Mouse (Mus musculus): ENCODE measurements at regions not wholly inside any gene's neighbourhood (a gene's known extent, or its start where the extent isn't known, plus 50 kb on each side); places are given as distances from the start of the nearest gene placed in this dataset.

GRCm38 (mm10) chr5:126034846-126035245 is 503.3 kb downstream of the Tmem132b start:
- H3K4me2 ChIP-seq: no peak overlapping the region
- no peak overlapping the region for H3K27ac ChIP-seq
- H3K4me3 ChIP-seq: no peak overlapping the region
- no peak for ATAC-seq (ENCODE audit: insufficient number of reproducible peaks, low FRiP score, low TSS enrichment, low read depth)
- H3K4me1 ChIP-seq: no peaks in the 10 kb centered on the region
- H3K36me3 ChIP-seq: no peaks in the 10 kb centered on the region
- H3K9me3 ChIP-seq: no peaks in the 10 kb centered on the region
- 83% methylated on average over 1 of the region's 1 CpGs for WGBS
- no peak overlapping the region for H3K9ac ChIP-seq
- H3K27me3 ChIP-seq: no peaks in the 10 kb centered on the region

- Histone ChIP-seq H3K27me3 (no peaks in the 10 kb centered on the region), H3K9me3 (no peaks in the 10 kb centered on the region), H3K36me3 (no peaks in the 10 kb centered on the region), H3K4me1 (no peaks in the 10 kb centered on the region), H3K4me3 (no peak overlapping the region), H3K4me2 (no peak overlapping the region), H3K9ac (no peak overlapping the region), H3K27ac (no peak overlapping the region)
- no peak for ATAC-seq (ENCODE audit: insufficient number of reproducible peaks, low FRiP score, low TSS enrichment, low read depth)
- WGBS: 27% methylated on average over 1 of the region's 1 CpGs
Observed at GRCm38 (mm10) chr5:126036686-126037085, 505.1 kb downstream of the Tmem132b start.

- no peak for ATAC-seq (ENCODE audit: insufficient number of reproducible peaks, low FRiP score, low TSS enrichment, low read depth)
- Histone ChIP-seq H3K27ac (no peak overlapping the region), H3K27me3 (no peaks in the 10 kb centered on the region), H3K4me1 (no peaks in the 10 kb centered on the region), H3K4me2 (no peak overlapping the region), H3K9ac (no peak overlapping the region), H3K9me3 (no peaks in the 10 kb centered on the region), H3K4me3 (no peak overlapping the region), H3K36me3 (no peaks in the 10 kb centered on the region)
- 77% methylated on average over 3 of the region's 3 CpGs for WGBS
Observed at GRCm38 (mm10) chr5:126045761-126046160, 514.2 kb downstream of the Tmem132b start.

- Histone ChIP-seq H3K4me3 (no peak overlapping the region), H3K27me3 (no peaks in the 10 kb centered on the region), H3K36me3 (no peaks in the 10 kb centered on the region), H3K9ac (no peak overlapping the region), H3K9me3 (0 out of 2 replicates have a peak, but pooled peaks cover 5% of the 10 kb centered on the region), H3K4me2 (no peak overlapping the region), H3K27ac (no peak overlapping the region), H3K4me1 (no peaks in the 10 kb centered on the region)
- no peak for ATAC-seq (ENCODE audit: insufficient number of reproducible peaks, low FRiP score, low TSS enrichment, low read depth)
Observed at GRCm38 (mm10) chr5:126063644-126064043, 532.1 kb downstream of the Tmem132b start.

- Histone ChIP-seq H3K4me1 (no peaks in the 10 kb centered on the region), H3K9ac (no peak overlapping the region), H3K9me3 (no peaks in the 10 kb centered on the region), H3K27ac (no peak overlapping the region), H3K36me3 (no peaks in the 10 kb centered on the region), H3K4me3 (no peak overlapping the region), H3K4me2 (no peak overlapping the region), H3K27me3 (no peaks in the 10 kb centered on the region)
- ATAC-seq (ENCODE audit: insufficient number of reproducible peaks, low FRiP score, low TSS enrichment, low read depth): no peak
- 43% methylated on average over 7 of the region's 7 CpGs for WGBS
Observed at GRCm38 (mm10) chr5:126079281-126079838, 547.8 kb downstream of the Tmem132b start.

GRCm38 (mm10) chr5:126088251-126088914 is 556.8 kb downstream of the Tmem132b start:
- ATAC-seq (ENCODE audit: insufficient number of reproducible peaks, low FRiP score, low TSS enrichment, low read depth): no peak
- 73% methylated on average over 4 of the region's 4 CpGs for WGBS
- H3K4me1 ChIP-seq: no peaks in the 10 kb centered on the region
- no peak overlapping the region for H3K4me3 ChIP-seq
- H3K27ac ChIP-seq: no peak overlapping the region
- no peaks in the 10 kb centered on the region for H3K9me3 ChIP-seq
- H3K36me3 ChIP-seq: no peaks in the 10 kb centered on the region
- H3K9ac ChIP-seq: no peak overlapping the region
- H3K4me2 ChIP-seq: no peak overlapping the region
- no peaks in the 10 kb centered on the region for H3K27me3 ChIP-seq

GRCm38 (mm10) chr5:126093196-126093595 is 561.6 kb downstream of the Tmem132b start:
- no peak overlapping the region for H3K4me2 ChIP-seq
- no peaks in the 10 kb centered on the region for H3K27me3 ChIP-seq
- no peaks in the 10 kb centered on the region for H3K9me3 ChIP-seq
- no peak overlapping the region for H3K4me3 ChIP-seq
- H3K4me1 ChIP-seq: no peaks in the 10 kb centered on the region
- H3K27ac ChIP-seq: no peak overlapping the region
- WGBS: 79% methylated on average over 5 of the region's 5 CpGs
- no peak overlapping the region for H3K9ac ChIP-seq
- no peak for ATAC-seq (ENCODE audit: insufficient number of reproducible peaks, low FRiP score, low TSS enrichment, low read depth)
- no peaks in the 10 kb centered on the region for H3K36me3 ChIP-seq

- H3K9ac ChIP-seq: no peak overlapping the region
- no peaks in the 10 kb centered on the region for H3K9me3 ChIP-seq
- ATAC-seq (ENCODE audit: insufficient number of reproducible peaks, low FRiP score, low TSS enrichment, low read depth): no peak
- H3K4me3 ChIP-seq: no peak overlapping the region
- H3K4me2 ChIP-seq: no peak overlapping the region
- H3K36me3 ChIP-seq: no peaks in the 10 kb centered on the region
- WGBS: 76% methylated on average over 6 of the region's 6 CpGs
- H3K27me3 ChIP-seq: no peaks in the 10 kb centered on the region
- H3K4me1 ChIP-seq: no peaks in the 10 kb centered on the region
- no peak overlapping the region for H3K27ac ChIP-seq
Observed at GRCm38 (mm10) chr5:126096616-126097261, 565.2 kb downstream of the Tmem132b start.

GRCm38 (mm10) chr5:126097262-126097628 is 565.7 kb downstream of the Tmem132b start:
- Histone ChIP-seq H3K9ac (no peak overlapping the region), H3K4me1 (no peaks in the 10 kb centered on the region), H3K36me3 (no peaks in the 10 kb centered on the region), H3K4me3 (no peak overlapping the region), H3K27me3 (no peaks in the 10 kb centered on the region), H3K9me3 (no peaks in the 10 kb centered on the region), H3K27ac (no peak overlapping the region), H3K4me2 (no peak overlapping the region)
- no peak for ATAC-seq (ENCODE audit: insufficient number of reproducible peaks, low FRiP score, low TSS enrichment, low read depth)

GRCm38 (mm10) chr5:126098433-126098832 is 566.9 kb downstream of the Tmem132b start:
- H3K9me3 ChIP-seq: no peaks in the 10 kb centered on the region
- no peaks in the 10 kb centered on the region for H3K36me3 ChIP-seq
- 81% methylated on average over 7 of the region's 7 CpGs for WGBS
- ATAC-seq (ENCODE audit: insufficient number of reproducible peaks, low FRiP score, low TSS enrichment, low read depth): no peak
- H3K4me1 ChIP-seq: no peaks in the 10 kb centered on the region
- H3K9ac ChIP-seq: no peak overlapping the region
- H3K27ac ChIP-seq: no peak overlapping the region
- no peak overlapping the region for H3K4me3 ChIP-seq
- no peaks in the 10 kb centered on the region for H3K27me3 ChIP-seq
- no peak overlapping the region for H3K4me2 ChIP-seq

GRCm38 (mm10) chr5:126099931-126100330 is 568.4 kb downstream of the Tmem132b start:
- no peaks in the 10 kb centered on the region for H3K9me3 ChIP-seq
- no peak overlapping the region for H3K4me2 ChIP-seq
- no peak overlapping the region for H3K27ac ChIP-seq
- H3K4me1 ChIP-seq: no peaks in the 10 kb centered on the region
- ATAC-seq (ENCODE audit: insufficient number of reproducible peaks, low FRiP score, low TSS enrichment, low read depth): no peak
- no peak overlapping the region for H3K9ac ChIP-seq
- no peaks in the 10 kb centered on the region for H3K27me3 ChIP-seq
- WGBS: 75% methylated on average over 8 of the region's 8 CpGs
- H3K4me3 ChIP-seq: no peak overlapping the region
- H3K36me3 ChIP-seq: no peaks in the 10 kb centered on the region

- Histone ChIP-seq H3K9ac (no peak overlapping the region), H3K4me3 (no peak overlapping the region), H3K4me2 (no peak overlapping the region), H3K27ac (no peak overlapping the region), H3K4me1 (no peaks in the 10 kb centered on the region), H3K9me3 (no peaks in the 10 kb centered on the region), H3K27me3 (no peaks in the 10 kb centered on the region), H3K36me3 (no peaks in the 10 kb centered on the region)
- 72% methylated on average over 5 of the region's 5 CpGs for WGBS
- no peak for ATAC-seq (ENCODE audit: insufficient number of reproducible peaks, low FRiP score, low TSS enrichment, low read depth)
Observed at GRCm38 (mm10) chr5:126104464-126104863, 572.9 kb downstream of the Tmem132b start.
